Mouse (Mus musculus) heart, embryonic 11.5 days (tissue): ENCODE measurements at regions not wholly inside any gene's neighbourhood (a gene's known extent, or its start where the extent isn't known, plus 50 kb on each side); places are given as distances from the start of the nearest gene placed in this dataset.

Source experiments
- ATAC-seq: fragments of 200-750 bp; cut with Nextera tagmentation; replicated peaks from 2 replicates; pipeline ENCODE4 v1.8.0; 2017; ENCODE audit warnings: moderate library complexity; ENCODE audit not compliant: insufficient number of reproducible peaks, low FRiP score, low TSS enrichment
- H3K27ac ChIP-seq: fragments of 300-500 bp; sonication (generic); 2 replicates; pipeline ENCODE4 v1.5.1; 2014; ENCODE audit warnings: mild to moderate bottlenecking, low read depth, low read length
- H3K27me3 ChIP-seq: fragments of 300-500 bp; sonication (generic); 2 replicates; pipeline ENCODE4 v1.6.1; 2014; ENCODE audit warnings: mild to moderate bottlenecking, low read length, mixed read lengths; ENCODE audit not compliant: control insufficient read depth, insufficient read depth
- H3K36me3 ChIP-seq: fragments of 300-500 bp; sonication (generic); 2 replicates; pipeline ENCODE4 v1.6.1; 2014; ENCODE audit warnings: mild to moderate bottlenecking, low read length, moderate library complexity, mixed read lengths; ENCODE audit not compliant: control insufficient read depth, insufficient read depth
- H3K4me1 ChIP-seq: fragments of 300-500 bp; sonication (generic); 2 replicates; pipeline ENCODE4 v1.6.1; 2014; ENCODE audit warnings: low read length; ENCODE audit not compliant: control insufficient read depth, insufficient read depth
- H3K4me2 ChIP-seq: fragments of 300-500 bp; sonication (generic); 2 replicates; pipeline ENCODE4 v1.6.1; 2014; ENCODE audit warnings: mild to moderate bottlenecking, moderate library complexity
- H3K4me3 ChIP-seq: fragments of 300-500 bp; sonication (generic); 2 replicates; pipeline ENCODE4 v1.5.1; 2014; ENCODE audit warnings: low read depth, low read length
- H3K9ac ChIP-seq: fragments of 300-500 bp; sonication (generic); 2 replicates; pipeline ENCODE4 v1.6.1; 2014; ENCODE audit warnings: mild to moderate bottlenecking, low read depth, low read length, moderate library complexity
- H3K9me3 ChIP-seq: fragments of 300-500 bp; sonication (generic); replicated peaks from 2 replicates; pipeline ENCODE4 v1.6.1; 2016; ENCODE audit warnings: low read length; ENCODE audit not compliant: control insufficient read depth
- WGBS: fragments of 180-500 bp; shearing (Covaris S2); extraction: QIAGEN DNeasy Blood & Tissue Kit; methylation state at CpG from one replicate; pipeline ENCODE4 v1.1.7; 2014; ENCODE audit not compliant: insufficient replicate concordance; 5-methylcytosine and 5-hydroxymethylcytosine counted together

GRCm38 (mm10) chr10:9258705-9259104 lies 372.8 kb upstream of the Sash1 start:
- Histone ChIP-seq H3K4me2 (no peak overlapping the region), H3K9me3 (no peaks in the 10 kb centered on the region), H3K27ac (no peak overlapping the region), H3K4me3 (no peak overlapping the region), H3K9ac (no peak overlapping the region), H3K36me3 (no peaks in the 10 kb centered on the region), H3K27me3 (no peaks in the 10 kb centered on the region), H3K4me1 (no peaks in the 10 kb centered on the region)
- no peak for ATAC-seq
- WGBS, result 87% methylated on average over 1 of the region's 1 CpGs

- H3K27ac ChIP-seq, result no peak overlapping the region
- H3K9ac ChIP-seq, result no peak overlapping the region
- 14% methylated on average over 3 of the region's 3 CpGs for WGBS
- no peaks in the 10 kb centered on the region for H3K9me3 ChIP-seq
- H3K27me3 ChIP-seq, result no peaks in the 10 kb centered on the region
- no peaks in the 10 kb centered on the region for H3K36me3 ChIP-seq
- H3K4me2 ChIP-seq, result no peak overlapping the region
- H3K4me3 ChIP-seq, result no peak overlapping the region
- ATAC-seq, result no peak
- H3K4me1 ChIP-seq, result no peaks in the 10 kb centered on the region
These were observed 367.0 kb upstream of the Sash1 start for GRCm38 (mm10) chr10:9252941-9253217.

- H3K4me2 ChIP-seq, result no peak overlapping the region
- H3K9ac ChIP-seq, result no peak overlapping the region
- no peak overlapping the region for H3K27ac ChIP-seq
- 50% methylated on average over 7 of the region's 7 CpGs for WGBS
- H3K4me3 ChIP-seq, result no peak overlapping the region
- H3K36me3 ChIP-seq, result no peaks in the 10 kb centered on the region
- no peaks in the 10 kb centered on the region for H3K9me3 ChIP-seq
- no peak for ATAC-seq
- H3K27me3 ChIP-seq, result no peaks in the 10 kb centered on the region
- H3K4me1 ChIP-seq, result no peaks in the 10 kb centered on the region
These were observed 366.5 kb upstream of the Sash1 start for GRCm38 (mm10) chr10:9252120-9252940.

GRCm38 (mm10) chr10:9243281-9243618 lies 357.4 kb upstream of the Sash1 start:
- no peaks in the 10 kb centered on the region for H3K36me3 ChIP-seq
- no peak overlapping the region for H3K4me3 ChIP-seq
- H3K27ac ChIP-seq, result no peak overlapping the region
- H3K9ac ChIP-seq, result no peak overlapping the region
- WGBS, result 78% methylated on average over 4 of the region's 4 CpGs
- H3K9me3 ChIP-seq, result no peaks in the 10 kb centered on the region
- no peak for ATAC-seq
- H3K27me3 ChIP-seq, result no peaks in the 10 kb centered on the region
- H3K4me1 ChIP-seq, result 0 out of 2 replicates have a peak, but pooled peaks cover 6% of the 10 kb centered on the region
- no peak overlapping the region for H3K4me2 ChIP-seq

- Histone ChIP-seq H3K9ac (no peak overlapping the region), H3K9me3 (no peaks in the 10 kb centered on the region), H3K27me3 (no peaks in the 10 kb centered on the region), H3K4me3 (no peak overlapping the region), H3K4me1 (0 out of 2 replicates have a peak, but pooled peaks cover 6% of the 10 kb centered on the region), H3K27ac (no peak overlapping the region), H3K4me2 (no peak overlapping the region), H3K36me3 (no peaks in the 10 kb centered on the region)
- 71% methylated on average over 7 of the region's 7 CpGs for WGBS
- no peak for ATAC-seq
These were observed 356.9 kb upstream of the Sash1 start for GRCm38 (mm10) chr10:9242596-9243280.

- no peaks in the 10 kb centered on the region for H3K27me3 ChIP-seq
- ATAC-seq, result no peak
- H3K9ac ChIP-seq, result no peak overlapping the region
- H3K27ac ChIP-seq, result no peak overlapping the region
- no peak overlapping the region for H3K4me3 ChIP-seq
- no peaks in the 10 kb centered on the region for H3K36me3 ChIP-seq
- H3K9me3 ChIP-seq, result no peaks in the 10 kb centered on the region
- WGBS, result 37% methylated on average over 6 of the region's 6 CpGs
- H3K4me1 ChIP-seq, result 0 out of 2 replicates have a peak, but pooled peaks cover 6% of the 10 kb centered on the region
- no peak overlapping the region for H3K4me2 ChIP-seq
These were observed 354.1 kb upstream of the Sash1 start for GRCm38 (mm10) chr10:9239956-9240355.

- H3K27ac ChIP-seq, result no peak overlapping the region
- H3K9me3 ChIP-seq, result no peaks in the 10 kb centered on the region
- no peaks in the 10 kb centered on the region for H3K36me3 ChIP-seq
- no peaks in the 10 kb centered on the region for H3K27me3 ChIP-seq
- whole genome bisulfite sequencing, result 78% methylated on average over 3 of the region's 3 CpGs
- no peak overlapping the region for H3K9ac ChIP-seq
- no peak overlapping the region for H3K4me2 ChIP-seq
- no peak for ATAC-seq
- H3K4me3 ChIP-seq, result no peak overlapping the region
- H3K4me1 ChIP-seq, result no peaks in the 10 kb centered on the region
These were observed 345.9 kb upstream of the Sash1 start for GRCm38 (mm10) chr10:9231751-9232150.

GRCm38 (mm10) chr10:9229116-9229515 lies 343.2 kb upstream of the Sash1 start:
- H3K4me3 ChIP-seq, result no peak overlapping the region
- H3K4me1 ChIP-seq, result no peaks in the 10 kb centered on the region
- WGBS, result 89% methylated on average over 11 of the region's 11 CpGs
- H3K27me3 ChIP-seq, result no peaks in the 10 kb centered on the region
- no peak overlapping the region for H3K4me2 ChIP-seq
- H3K9ac ChIP-seq, result no peak overlapping the region
- no peaks in the 10 kb centered on the region for H3K36me3 ChIP-seq
- no peaks in the 10 kb centered on the region for H3K9me3 ChIP-seq
- no peak for ATAC-seq
- H3K27ac ChIP-seq, result no peak overlapping the region

GRCm38 (mm10) chr10:9227361-9227760 lies 341.5 kb upstream of the Sash1 start:
- Histone ChIP-seq H3K4me2 (no peak overlapping the region), H3K4me1 (no peaks in the 10 kb centered on the region), H3K9me3 (no peaks in the 10 kb centered on the region), H3K27me3 (no peaks in the 10 kb centered on the region), H3K4me3 (no peak overlapping the region), H3K27ac (no peak overlapping the region), H3K36me3 (no peaks in the 10 kb centered on the region), H3K9ac (no peak overlapping the region)
- no peak for ATAC-seq
- WGBS, result 11% methylated on average over 1 of the region's 1 CpGs
